Mouse (Mus musculus) kidney, adult 10 weeks (tissue): ENCODE measurements around the gene Prkar2b. TPM values are rescaled to one million over a fixed set of nuclear protein-coding genes. Genes with fewer than 3 reads are reported as not detected.

Experiments used
- polyA plus RNA-seq: library from polyadenylated mRNA; stranded (reverse); fragments of 350-450 nt; fragmentation: Illumina TruSeq; extraction: RNeasy Lipid Tissue Mini Kit (QIAGEN cat#74804); gene quantifications from one replicate; pipeline ENCODE4 v1.2.3, GENCODE M21; 2014; ENCODE audit warnings: low read depth, low replicate concordance

Gene Prkar2b
- 12.9 TPM for polyA plus RNA-seq

DNA sequence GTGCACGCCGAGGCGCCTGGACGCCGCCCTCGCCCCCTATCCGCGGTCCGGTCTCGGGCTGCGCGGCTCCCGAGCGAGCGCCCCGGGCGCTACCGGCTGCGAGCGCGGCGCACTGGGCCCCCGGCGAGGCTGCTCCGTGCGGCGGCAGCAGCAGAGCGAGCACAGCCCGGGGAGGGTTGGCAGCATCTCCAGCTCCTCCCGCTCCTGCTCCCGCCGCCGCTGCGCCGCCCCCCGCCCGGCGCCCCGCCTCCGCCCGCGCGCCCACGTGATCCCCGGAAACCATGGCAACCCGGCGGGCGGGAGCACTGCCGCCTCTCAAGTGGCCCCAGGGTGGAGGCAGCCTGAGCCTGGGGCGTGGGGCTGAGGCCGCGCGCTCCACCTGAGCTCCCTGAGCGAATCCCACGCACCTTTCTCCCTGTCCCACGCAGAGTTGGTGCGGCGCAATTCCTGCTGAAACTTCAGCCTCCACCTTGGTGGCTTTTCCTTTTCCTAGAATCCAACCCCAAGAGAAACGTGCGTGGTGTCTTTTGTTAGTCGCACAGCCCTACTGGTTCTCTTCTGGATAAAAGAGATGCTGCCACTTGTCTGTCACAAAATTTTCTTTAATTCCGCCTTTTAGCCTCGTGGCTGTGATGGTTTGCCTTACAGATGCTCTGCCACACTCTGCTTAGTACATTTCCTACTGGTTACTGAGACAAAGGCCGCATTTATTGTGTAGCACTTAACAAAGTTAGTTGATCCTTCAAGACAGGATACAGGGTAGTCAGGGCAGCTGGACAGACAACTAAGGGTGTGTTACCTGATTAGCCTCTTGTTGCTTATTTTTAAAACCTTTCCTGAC lies at the start of gene Prkar2b:
Gene Prkar2b (minus strand): TSS at position 207 of the 841 bp plus-strand sequence.

DNA sequence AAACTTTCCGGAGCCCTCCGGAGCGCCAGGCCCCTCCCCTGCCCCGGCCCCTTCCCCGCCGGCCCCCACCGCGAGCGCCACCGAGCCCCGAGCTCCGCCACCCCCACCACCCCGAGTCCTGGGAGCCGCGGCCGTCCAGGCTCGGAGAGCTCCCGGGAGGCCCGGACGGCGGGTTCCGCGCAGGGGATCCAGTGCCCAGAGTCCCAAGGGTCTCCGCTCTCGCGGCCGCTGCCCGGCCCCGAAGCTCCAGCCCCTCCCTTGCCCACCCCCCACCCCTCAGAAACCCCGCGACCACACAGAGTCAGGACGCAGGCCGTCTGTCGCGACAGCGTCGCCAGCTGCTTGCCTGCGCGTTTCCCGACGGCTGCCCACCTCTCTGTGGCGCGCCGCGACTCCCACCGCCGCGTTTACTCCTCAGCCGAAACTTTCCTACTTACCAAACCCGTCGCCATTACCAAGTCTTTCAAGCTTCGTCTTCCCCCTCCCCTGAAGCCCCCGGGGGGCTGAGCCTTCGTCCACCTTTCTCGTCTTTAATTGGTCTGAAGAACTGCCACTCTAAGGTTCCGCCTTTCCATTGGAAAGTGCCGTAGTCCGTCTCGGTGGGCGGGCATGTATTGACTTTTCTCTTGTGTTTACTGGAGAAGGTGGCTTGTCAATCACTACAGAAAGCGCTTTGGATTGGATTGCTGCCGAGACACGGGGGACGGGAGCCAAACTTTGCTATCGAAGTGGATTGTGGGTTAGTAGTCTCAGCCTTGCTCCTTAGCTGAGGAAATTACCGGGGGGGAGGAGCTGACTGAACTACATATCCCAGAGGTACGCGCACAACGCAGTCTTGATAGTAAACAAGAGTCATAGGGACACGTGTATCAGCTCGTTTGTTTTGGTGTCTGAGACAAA lies 111.1 kb downstream of the Prkar2b start, which contains the start of gene Hbp1:
Gene Hbp1 (minus strand): TSS at position 777 of the 900 bp plus-strand sequence.

Other genes with a start within 250 kb of the Prkar2b start
- gene Hbp1, start 110.8 kb downstream of the Prkar2b start, polyA plus RNA-seq, result 144 TPM
- 0.93 TPM for gene Pik3cg, start 147.4 kb upstream of the Prkar2b start, polyA plus RNA-seq